Mouse (Mus musculus) thymus, postnatal 0 days (tissue): Measurements from ENCODE around the gene Arhgef11. TPM values are rescaled to one million over a fixed set of nuclear protein-coding genes. Genes with fewer than 3 reads are reported as not detected.

Experiments used
- DNase-seq: peaks from one replicate; pipeline ENCODE4 v3.0.0-alpha.2; 2015; ENCODE audit warnings: low spot score
- polyA plus RNA-seq: library from polyadenylated mRNA; unstranded; fragments of >200 nt; fragmentation: Nextera tagmentation; extraction: Ambion mirVana; gene quantifications from 2 replicates; pipeline ENCODE4 v1.2.1, GENCODE M21; 2015

The Arhgef11 gene
- polyA plus RNA-seq, 1 experiment from 2014 or later: 4.0 TPM

- no peak for DNase-seq
Measured at GRCm38 (mm10) chr3:87761408-87762375, 144.3 kb downstream of the Arhgef11 start.

- DNase-seq: no peak
Measured at GRCm38 (mm10) chr3:87763202-87763601, 145.8 kb downstream of the Arhgef11 start.

- no peak for DNase-seq
Measured at GRCm38 (mm10) chr3:87763683-87764289, 146.4 kb downstream of the Arhgef11 start.

GRCm38 (mm10) chr3:87764506-87764905 lies 147.1 kb downstream of the Arhgef11 start:
- no peak for DNase-seq

GRCm38 (mm10) chr3:87765091-87765490 lies 147.7 kb downstream of the Arhgef11 start:
- DNase-seq: peak; percentile 75

- DNase-seq: no peak
Measured at GRCm38 (mm10) chr3:87765631-87766283, 148.4 kb downstream of the Arhgef11 start.

GRCm38 (mm10) chr3:87766284-87766667 lies 148.9 kb downstream of the Arhgef11 start:
- DNase-seq: no peak

- no peak for DNase-seq
Measured at GRCm38 (mm10) chr3:87767764-87768163, 150.4 kb downstream of the Arhgef11 start.

- DNase-seq: no peak
Measured at GRCm38 (mm10) chr3:87768431-87768830, 151.1 kb downstream of the Arhgef11 start.

- peak; percentile 78 for DNase-seq
Measured at GRCm38 (mm10) chr3:87768844-87769243, 151.5 kb downstream of the Arhgef11 start.

- no peak for DNase-seq
Measured at GRCm38 (mm10) chr3:87769506-87769905, 152.1 kb downstream of the Arhgef11 start.

- peak; percentile 77 for DNase-seq
Measured at GRCm38 (mm10) chr3:87770280-87770679, 152.9 kb downstream of the Arhgef11 start.

GRCm38 (mm10) chr3:87771088-87771487 lies 153.7 kb downstream of the Arhgef11 start:
- DNase-seq: no peak

GRCm38 (mm10) chr3:87778283-87778682 lies 160.9 kb downstream of the Arhgef11 start:
- DNase-seq: no peak

GRCm38 (mm10) chr3:87779086-87779485 lies 161.7 kb downstream of the Arhgef11 start:
- DNase-seq: no peak

- DNase-seq: no peak
Measured at GRCm38 (mm10) chr3:87783282-87784023, 166.1 kb downstream of the Arhgef11 start.

- no peak for DNase-seq
Measured at GRCm38 (mm10) chr3:87785156-87785555, 167.8 kb downstream of the Arhgef11 start.

- DNase-seq: no peak
Measured at GRCm38 (mm10) chr3:87785626-87786214, 168.4 kb downstream of the Arhgef11 start.
